Mouse (Mus musculus): Measurements from ENCODE around the gene Map3k14.
A peak's percentile ranks its signal among the peaks of the same experiment; 100 is the strongest.

Gene Map3k14

DNA sequence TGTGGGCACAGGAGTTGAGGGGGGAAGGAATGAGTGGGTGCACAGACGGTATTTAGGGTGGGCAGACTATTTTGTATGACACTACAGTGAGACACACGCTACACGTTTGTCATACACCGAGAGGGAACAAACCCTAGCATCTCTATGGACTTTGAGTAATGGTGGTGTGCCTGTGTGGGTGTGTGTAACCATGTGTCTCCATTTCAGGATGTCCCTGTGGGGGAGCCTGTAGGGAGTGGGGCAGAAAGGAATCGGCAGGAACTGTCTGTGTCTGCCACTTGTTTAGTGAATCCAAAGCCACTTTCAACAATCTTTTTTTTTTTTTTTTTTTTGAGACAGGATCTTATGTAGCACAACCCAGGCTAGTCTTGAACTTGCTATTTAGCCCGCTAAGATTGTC, 61.1 kb downstream of the Map3k14 start:
- no peak for DNase-seq (ENCODE audit: low spot score)

GRCm38 (mm10) chr11:103202376-103202775, 64.9 kb downstream of the Map3k14 start:
- no peak for DNase-seq (ENCODE audit: low spot score)

DNA sequence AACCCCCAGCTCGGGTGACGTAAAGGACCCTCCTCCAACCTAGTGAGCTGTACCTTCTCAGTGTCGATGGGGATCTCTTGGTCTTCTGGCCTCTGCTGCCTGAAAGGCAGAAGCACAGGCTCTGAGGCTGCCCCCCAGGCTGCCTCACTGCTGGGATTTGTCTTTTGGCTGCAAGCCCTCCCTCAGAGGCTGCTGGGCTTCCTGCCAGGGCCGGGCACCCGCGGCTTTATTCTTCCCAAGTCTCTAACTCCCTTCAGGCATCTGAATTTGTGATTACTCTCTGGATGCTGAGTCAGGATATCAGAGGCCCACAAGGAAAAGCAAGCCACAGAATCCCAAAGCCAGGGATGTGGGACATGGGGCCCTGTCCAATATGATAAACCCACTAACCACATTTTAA, 65.6 kb downstream of the Map3k14 start:
- peak; percentile 70 for DNase-seq (ENCODE audit: low spot score)

DNA sequence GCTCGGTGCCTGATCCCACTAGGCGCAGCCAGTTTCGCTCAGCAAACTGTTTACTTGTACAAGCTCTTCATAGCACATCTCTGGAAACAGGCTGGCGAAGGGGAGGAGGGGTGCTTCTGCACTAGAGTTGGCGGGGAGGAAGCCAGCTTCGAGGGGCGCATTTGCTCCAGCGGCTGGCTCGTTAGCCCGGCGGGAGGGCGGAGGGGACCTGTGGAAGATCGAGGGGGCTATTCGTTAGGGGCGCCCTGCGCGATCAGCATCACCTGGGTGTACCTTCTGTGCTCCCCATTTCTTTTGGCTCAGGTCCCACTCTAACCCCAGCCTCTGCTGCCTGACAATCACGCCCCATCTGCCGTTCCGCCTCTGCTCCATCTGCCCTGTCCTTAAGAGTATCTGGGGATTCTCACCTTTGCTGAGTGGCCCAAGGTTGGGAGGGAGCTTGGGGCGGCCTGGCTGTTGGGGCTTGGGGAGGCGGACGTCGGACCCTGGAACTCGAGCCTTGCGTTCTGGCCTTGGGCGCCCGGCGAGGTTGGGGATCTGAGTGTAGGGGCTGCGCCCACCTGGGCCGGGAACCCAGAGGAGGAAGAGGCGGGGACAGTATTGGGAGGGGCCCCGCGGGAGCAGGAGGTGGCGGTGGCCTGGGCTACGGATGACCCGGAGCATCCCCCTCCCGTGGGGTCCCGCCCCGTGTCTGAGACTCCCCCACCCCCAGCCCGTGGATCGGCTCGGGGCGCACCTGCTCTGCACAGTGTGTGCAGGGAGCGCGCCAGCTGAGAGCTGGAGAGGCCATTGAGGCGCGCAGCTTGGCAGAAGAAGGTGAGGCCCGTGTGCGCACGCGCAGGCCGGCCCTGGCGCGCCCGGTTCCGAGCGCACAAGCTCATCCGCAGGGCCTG, 68.1 kb downstream of the Map3k14 start:
- peak; percentile 82 for DNase-seq (ENCODE audit: low spot score)

DNA sequence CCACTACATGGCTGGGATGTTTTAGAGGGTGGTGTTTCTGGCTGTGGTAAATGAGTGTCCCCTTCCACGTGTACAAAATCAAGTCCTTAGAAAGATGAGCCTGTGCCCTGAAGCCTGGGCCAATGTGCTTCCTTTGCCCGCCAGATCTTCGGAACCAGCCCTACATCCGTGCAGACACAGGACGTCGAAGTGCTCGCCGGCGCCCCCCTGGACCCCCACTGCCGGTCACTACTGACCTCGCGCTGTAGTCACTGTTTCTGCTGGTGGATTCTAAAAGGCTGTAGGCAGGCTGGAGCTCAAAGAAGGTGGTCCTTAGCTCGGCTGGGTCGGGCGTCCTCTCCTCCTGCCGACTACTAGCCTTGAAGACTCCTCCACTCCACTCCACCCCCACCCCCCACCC, 68.9 kb downstream of the Map3k14 start:
- DNase-seq (ENCODE audit: low spot score): no peak

- no peak for DNase-seq (ENCODE audit: low spot score)
These were observed 69.9 kb downstream of the Map3k14 start for GRCm38 (mm10) chr11:103197340-103197739.

DNA sequence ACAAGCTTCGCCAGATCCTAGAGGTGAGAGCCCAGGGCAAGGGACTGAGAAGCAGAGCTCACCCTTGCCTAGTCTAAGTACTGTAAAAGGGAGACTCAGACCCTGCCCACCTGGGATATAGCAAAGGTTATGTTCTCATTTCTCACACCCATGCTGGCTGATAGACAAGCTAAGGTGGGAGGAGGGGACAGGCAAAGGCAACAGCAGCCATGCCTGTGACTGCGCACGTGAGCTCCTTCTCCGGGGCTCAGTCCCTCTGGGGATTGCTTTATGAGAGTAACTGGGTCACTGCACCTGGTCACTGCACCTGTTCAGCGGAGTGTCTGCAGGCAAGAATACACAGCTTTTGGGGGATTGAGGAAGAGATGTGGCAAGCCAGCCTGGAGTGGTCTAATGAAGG, 71.6 kb downstream of the Map3k14 start:
- no peak for DNase-seq (ENCODE audit: low spot score)

DNA sequence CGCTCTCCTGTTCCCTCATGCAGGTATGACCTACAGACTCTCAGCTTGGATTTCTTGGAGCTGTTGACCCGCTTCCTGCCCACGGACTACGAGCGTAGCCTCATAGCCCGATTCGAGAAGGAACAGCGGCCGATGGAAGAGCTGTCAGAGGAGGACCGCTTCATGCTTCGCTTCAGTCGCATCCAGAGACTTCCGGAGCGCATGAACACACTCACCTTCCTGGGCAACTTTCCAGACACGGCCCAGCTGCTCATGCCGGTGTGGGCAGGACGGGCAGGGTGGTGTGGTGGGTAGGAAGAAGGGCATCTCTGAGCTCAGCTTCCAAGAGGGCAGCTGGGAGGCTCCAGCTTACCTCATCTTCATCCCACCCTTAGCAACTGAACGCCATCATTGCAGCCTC, 72.0 kb downstream of the Map3k14 start:
- DNase-seq (ENCODE audit: low spot score): no peak

GRCm38 (mm10) chr11:103193825-103194168, 73.5 kb downstream of the Map3k14 start:
- no peak for DNase-seq (ENCODE audit: low spot score)

DNA sequence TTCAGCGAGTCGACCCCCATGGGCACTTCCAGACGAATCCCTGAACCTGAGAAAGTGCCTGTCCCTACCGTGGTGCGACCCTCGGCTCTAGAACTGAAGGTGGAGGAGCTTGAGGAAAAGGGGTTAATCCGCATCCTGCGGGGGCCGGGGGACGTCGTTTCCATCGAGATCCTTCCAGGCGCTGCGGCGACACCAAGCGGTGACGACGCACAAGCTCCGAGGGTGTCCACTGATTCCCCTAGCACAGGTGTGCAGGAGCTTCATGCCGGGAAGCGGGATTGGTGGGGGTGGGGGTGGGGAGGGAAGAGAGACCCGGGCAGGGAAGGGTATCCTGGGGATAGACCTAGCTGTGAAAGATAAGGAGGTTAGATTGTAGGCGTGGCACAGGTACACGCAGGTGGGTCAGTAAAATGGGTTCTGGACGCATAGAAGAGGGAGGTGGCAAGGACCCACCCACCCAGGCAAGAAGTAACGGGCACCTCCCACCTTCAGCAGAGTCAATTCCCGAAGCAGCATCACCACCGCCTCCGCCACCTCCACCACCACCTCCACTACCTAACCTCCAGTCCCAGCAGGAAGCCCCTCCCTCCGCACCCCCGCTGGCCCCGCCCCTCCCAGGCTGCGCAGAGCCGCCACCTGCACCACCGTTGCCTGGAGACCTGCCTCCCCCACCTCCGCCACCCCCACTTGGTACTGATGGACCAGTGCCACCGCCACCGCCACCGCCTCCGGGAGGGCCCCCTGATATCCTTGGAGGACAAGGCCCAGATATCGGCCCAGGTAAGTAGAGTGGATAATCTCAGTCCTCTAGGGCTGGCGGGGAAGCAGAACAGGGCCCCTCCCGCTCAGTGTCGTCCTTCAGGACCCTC, 74.1 kb downstream of the Map3k14 start:
- peak; percentile 74 for DNase-seq (ENCODE audit: low spot score)

DNA sequence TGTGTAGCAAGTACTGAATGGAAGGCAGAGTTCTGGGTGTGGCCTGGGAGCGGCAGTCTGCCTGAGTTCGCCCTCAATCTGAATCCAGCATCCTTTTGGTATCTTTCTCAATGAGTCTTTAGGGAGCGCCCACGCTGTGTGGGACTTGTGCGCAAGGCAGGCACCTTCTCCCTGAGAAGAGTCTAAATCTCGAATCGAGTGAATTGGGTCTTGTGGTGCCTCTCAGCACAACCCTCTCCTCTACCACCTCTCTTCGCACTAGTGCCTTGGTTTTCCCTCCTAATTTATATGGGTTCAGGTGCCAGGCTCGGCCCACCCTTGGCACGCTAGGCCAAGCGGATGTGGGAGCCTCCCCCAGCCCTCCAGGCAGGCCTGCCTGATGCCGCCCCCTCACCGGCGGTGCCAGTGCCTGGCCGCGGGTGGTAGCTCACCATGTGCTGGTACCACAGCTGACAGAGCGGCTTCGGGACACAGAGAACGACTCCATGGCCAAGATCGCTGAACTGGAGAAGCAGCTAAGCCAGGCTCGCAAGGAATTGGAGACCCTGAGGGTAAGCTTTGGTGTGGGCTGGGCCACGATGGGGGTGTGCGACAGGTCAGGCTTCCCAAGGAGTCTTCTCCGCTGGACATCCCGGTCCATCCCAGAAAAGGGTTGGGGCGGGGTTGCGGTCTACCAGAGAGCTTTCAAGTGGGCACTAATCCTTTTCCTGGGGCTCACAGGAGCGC, 74.9 kb downstream of the Map3k14 start:
- peak; percentile 75 for DNase-seq (ENCODE audit: low spot score)

GRCm38 (mm10) chr11:103184891-103185290, 82.4 kb downstream of the Map3k14 start:
- DNase-seq (ENCODE audit: low spot score): peak; percentile 62

DNA sequence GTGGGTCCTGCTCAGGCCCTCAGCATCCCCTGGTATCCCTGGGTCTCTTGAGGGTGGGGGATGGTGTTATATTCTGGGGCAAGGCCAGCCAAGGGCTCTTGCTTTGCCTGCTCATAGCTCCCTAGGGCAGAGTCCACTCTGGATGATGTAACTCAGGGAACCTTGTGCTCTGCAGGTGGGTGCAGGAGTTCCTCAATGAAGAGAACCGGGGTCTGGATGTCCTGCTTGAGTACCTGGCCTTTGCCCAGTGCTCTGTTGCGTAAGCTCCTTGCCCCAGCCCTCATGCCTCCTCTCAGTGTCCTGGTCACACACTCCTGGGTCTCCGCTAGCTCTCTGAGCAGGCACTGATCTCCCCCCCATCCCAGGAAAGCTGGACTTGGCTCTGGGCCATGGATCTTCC, 85.4 kb downstream of the Map3k14 start:
- no peak for DNase-seq (ENCODE audit: low spot score)

DNA sequence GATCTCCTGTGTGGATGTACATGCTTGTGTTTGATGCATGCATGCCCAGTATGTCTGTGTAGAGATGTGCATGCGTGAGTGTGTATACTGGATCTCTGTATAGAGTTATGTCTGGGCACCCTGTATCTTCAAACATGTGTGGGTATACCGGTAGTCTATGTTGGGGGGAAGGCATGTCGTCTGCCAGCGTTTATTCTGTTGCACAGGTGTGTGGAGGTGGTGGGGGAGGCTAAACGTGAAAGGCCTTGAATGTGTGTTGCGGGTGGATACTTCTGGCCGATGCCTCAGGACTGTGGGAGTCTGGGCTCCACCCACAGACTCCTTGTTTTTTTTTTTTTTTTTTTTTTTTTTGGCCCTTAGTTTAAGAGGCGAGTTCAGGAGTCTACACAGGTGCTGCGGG, 85.9 kb downstream of the Map3k14 start:
- DNase-seq (ENCODE audit: low spot score): peak; percentile 14

- DNase-seq (ENCODE audit: low spot score): no peak
These were observed 86.8 kb downstream of the Map3k14 start for GRCm38 (mm10) chr11:103180426-103180825.

GRCm38 (mm10) chr11:103178748-103179147, 88.5 kb downstream of the Map3k14 start:
- no peak for DNase-seq (ENCODE audit: low spot score)

DNA sequence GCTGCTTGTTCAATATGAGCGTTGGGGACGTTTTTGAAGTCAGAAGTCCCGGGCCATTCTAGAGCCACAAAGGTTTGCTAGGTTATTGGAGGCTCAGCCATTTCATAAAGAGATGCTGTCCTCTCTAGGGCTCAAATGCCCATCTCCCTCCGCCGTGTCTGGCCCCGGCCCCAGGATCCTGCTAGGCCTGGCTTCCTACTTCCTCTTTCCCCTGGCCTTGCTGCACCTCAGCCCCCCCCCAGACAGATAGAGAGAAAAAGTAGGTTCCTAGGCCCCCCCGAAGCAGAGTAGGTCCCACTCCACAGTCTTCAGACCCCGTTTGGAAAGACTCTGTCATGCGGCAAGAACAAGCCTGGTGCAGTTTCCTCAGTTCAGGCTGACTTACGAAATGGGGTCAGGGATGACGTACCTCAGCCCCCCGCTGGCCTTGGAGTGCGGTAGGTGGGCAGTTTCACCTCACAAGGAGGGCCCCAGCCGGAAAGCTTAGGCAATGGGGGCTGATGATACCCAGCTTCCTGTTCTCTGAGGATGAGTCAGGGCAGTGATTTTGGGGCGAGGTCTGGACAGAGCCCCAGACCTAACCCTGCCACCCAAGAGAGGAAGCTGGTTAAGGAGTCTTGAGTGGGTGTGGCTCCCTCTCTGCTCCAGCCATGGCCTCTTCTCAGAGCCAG, 89.3 kb downstream of the Map3k14 start:
- DNase-seq (ENCODE audit: low spot score): peak; percentile 20

GRCm38 (mm10) chr11:103177216-103177615, 90.1 kb downstream of the Map3k14 start:
- peak; percentile 6 for DNase-seq (ENCODE audit: low spot score)

- no peak for DNase-seq (ENCODE audit: low spot score)
These were observed 90.8 kb downstream of the Map3k14 start for GRCm38 (mm10) chr11:103176510-103176909.

DNA sequence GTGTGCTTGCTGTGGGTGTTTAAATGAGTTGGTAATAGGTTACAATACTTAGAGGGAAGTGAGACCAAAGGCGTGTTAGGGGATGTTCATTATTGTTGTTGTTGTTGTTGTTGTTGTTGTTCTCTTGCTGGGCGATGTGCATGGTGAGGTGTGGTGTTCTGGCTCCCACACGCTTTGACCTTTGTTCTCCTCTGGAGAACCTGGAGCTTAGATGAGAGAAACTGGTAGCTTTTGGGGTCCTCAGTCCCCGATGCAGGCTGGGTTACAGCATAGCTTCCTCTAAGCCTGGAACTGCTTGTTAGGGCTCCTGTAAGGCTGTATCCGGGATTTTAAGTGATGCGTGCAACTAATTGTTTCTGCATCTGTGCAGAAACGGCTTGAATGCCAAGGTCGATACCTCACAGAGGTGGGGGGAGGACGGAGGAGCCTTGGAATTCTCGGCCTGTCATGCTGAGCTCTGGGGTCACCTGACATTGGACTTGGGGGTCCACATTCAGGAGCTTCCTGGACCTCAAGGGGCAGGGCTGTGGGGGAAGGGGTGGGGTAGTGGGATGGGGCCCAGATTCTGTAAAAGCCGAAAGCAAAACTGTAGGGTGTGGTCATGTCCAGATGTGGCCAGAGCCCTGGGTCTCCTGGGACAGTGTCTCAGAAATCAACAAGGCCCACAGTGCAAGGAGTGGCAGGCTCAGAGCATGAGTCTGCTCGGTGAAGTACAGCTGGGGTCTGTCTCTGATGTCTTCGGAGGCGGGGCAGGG, 91.4 kb downstream of the Map3k14 start:
- no peak for DNase-seq (ENCODE audit: low spot score)

DNA sequence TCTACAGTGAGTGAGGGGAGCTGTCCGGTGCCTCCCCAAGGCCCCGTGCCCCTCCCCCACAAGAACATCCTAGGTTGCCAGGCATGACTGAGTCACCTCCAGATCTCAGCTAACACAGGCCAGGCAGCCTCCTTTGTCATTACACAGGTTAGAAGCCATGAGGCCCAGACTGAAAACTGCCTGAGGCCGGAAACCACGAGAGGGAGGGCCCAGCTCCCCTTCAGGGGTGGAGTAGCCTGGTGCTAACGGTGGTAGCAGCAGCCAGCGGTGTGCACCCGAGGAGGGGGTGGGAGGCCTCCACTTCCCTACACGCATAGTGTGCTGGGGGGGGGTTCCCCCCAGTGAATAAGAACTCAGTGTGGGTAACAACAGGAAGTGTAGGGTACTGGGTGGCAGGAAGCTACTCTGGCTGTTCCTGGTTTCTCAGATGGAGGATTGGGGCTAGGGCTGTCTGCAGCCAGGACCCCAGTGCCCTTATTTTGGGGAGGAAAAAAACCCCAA, 92.3 kb downstream of the Map3k14 start:
- DNase-seq (ENCODE audit: low spot score): peak; percentile 39
